Mouse (Mus musculus) retina, postnatal 1 day (tissue): Measurements from ENCODE around the gene Gm20431.

ENCODE experiments used
- DNase-seq: peaks from one replicate; pipeline ENCODE4 v3.0.0-alpha.2; 2012

Gene Gm20431

GRCm38 (mm10) chr2:167661270-167662203 is at the start of gene Gm20431:
Gm20431 (minus strand) TSS chr2:167661496.
- DNase-seq, result peak; percentile 95

DNA sequence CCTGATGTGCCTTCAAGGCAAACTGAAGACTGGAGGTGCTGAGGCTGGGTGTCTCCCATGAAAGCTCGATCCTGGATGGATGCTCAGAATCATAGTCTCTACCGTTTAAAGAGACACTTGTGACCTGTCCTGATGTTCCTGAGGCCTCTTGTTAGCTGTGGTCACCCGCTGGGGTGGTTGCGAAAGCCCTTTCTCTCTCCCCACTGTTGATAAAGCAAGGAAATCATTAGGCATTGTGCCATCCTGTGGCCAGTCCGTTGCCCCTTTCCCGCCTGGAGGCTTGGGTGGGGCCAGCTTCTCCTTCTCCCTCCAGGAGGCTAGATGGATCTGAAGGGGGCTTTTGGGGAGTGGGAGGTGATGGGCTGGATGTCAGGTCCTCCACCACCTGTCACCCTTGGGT is 49.3 kb upstream of the Gm20431 start:
- DNase-seq, result no peak

GRCm38 (mm10) chr2:167709969-167710368 is 48.7 kb upstream of the Gm20431 start:
- no peak for DNase-seq

- no peak for DNase-seq
Measured at GRCm38 (mm10) chr2:167708373-167708772, 47.1 kb upstream of the Gm20431 start.

GRCm38 (mm10) chr2:167706183-167706939 is 45.1 kb upstream of the Gm20431 start:
- DNase-seq, result no peak

DNA sequence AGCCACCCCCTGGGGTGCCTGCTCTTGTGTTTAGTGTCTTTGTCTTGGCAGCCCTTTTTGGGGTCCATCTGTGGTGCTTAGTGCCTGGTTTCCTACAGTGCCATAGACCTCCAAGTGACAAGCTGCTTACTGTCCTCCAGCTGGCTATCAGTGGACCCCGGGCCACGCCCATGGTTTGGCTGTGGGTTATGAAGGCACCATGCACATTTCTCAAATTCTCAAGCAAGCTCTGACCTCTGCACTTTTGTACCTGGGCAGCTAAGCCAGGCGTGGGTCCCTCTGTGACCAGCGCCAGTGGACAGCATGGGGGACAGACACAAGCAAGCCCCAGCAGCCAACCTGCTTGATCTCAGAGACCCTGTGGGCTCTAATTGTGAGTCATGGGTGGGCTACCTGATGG is 43.1 kb upstream of the Gm20431 start:
- no peak for DNase-seq

DNA sequence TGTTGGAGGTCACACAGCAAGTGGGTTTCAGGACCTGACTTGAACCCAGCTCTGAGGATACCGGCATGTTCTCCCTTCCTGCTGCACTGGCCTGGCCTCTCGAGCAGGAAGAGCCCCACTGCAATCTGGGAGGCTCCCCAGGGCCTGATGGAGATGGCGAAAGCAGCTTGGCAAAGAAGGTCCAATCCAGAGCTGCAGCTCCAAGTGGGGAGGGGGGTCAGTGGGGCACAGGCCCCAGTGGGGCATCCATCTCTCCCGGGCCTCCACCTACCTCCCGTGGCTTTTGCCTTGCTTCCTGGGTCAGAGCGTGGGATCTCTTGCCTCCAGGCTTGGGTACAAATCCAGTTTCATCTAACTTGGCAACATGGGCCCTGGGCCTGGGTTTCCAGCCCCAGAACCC is 40.8 kb upstream of the Gm20431 start:
- no peak for DNase-seq

DNA sequence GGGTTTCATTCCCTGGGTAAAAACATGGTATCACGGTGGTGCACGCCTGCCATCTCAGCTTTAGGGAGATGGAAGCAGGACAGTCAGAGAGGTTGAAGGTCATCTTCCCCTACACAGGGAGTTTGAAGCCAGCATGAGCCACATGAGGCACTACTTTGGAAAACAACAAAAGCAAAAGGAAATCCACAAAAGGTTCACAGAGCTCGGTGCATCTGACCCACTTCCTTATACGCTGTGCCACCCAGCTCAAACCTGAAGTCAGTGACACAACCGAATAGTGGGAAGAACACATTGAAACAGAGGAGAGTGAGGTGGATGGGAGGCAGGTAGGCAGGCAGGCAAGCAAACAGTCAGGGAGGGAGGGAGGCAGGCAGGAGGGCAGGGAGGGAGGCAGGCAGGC is 40.2 kb upstream of the Gm20431 start:
- no peak for DNase-seq

DNA sequence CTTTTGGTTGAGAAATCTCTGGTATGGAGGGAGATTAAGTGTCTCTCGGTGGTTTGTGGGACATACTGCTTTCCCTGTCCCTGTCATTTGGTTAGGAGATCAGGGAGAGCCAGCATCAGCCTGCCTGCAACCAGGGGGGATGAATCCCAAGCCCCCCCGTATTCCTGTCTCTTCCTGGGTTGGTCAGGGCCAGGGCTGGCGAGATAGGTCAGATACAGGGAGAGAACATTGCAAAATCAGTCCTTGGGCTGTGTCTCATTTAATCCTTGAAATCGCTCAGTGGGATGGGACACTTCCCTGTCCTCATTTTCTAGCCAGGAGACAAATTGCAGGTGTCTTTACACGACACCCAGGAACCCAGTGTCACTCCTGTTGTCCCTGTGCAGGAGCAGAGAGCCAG is 38.7 kb upstream of the Gm20431 start:
- DNase-seq, result no peak

- no peak for DNase-seq
Measured at GRCm38 (mm10) chr2:167697902-167698301, 36.6 kb upstream of the Gm20431 start.

DNA sequence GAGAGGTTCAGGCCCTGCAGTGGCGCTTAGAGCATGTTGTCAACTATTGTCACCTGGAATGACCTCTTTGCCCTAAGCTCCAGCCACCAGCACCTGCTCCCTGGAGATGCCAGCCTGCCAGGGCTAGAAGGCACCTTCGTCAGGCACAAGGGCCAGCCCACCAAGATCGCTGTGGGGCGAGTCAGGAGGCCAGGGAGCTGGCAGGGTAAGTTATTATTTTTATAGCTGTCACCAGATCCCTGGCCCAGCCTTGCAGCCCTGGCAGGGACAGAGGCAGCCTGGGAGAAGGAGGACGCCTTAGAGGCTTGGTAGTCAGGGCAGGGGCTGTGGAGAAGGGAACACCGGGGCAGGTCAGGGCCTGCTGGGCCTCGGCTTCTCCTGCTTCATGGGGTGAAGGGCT is 34.8 kb upstream of the Gm20431 start:
- no peak for DNase-seq

GRCm38 (mm10) chr2:167695491-167695890 is 34.2 kb upstream of the Gm20431 start:
- no peak for DNase-seq

DNA sequence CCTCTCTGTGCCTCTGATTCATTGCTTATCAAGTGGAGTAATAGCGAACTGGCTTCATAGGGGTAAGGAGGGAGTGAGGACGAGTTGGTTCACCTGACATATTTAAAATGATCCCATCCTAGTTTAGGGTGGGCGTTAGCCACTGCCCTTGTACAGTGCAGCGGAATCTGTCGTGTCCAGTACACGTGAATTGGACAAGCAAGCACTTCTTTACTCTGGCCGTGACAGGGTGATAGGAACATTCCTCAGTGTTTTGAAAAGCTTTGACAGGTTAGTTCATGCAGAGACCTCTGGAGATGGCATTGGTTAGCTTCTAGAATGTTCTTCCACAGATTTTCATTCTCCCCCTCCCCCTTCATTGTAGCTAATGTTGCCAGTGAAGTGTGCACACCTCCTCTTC is 33.7 kb upstream of the Gm20431 start:
- DNase-seq, result no peak

GRCm38 (mm10) chr2:167694244-167694643 is 32.9 kb upstream of the Gm20431 start:
- no peak for DNase-seq

GRCm38 (mm10) chr2:167693540-167693939 is 32.2 kb upstream of the Gm20431 start:
- DNase-seq, result no peak

- DNase-seq, result no peak
Measured at GRCm38 (mm10) chr2:167692831-167693230, 31.5 kb upstream of the Gm20431 start.

DNA sequence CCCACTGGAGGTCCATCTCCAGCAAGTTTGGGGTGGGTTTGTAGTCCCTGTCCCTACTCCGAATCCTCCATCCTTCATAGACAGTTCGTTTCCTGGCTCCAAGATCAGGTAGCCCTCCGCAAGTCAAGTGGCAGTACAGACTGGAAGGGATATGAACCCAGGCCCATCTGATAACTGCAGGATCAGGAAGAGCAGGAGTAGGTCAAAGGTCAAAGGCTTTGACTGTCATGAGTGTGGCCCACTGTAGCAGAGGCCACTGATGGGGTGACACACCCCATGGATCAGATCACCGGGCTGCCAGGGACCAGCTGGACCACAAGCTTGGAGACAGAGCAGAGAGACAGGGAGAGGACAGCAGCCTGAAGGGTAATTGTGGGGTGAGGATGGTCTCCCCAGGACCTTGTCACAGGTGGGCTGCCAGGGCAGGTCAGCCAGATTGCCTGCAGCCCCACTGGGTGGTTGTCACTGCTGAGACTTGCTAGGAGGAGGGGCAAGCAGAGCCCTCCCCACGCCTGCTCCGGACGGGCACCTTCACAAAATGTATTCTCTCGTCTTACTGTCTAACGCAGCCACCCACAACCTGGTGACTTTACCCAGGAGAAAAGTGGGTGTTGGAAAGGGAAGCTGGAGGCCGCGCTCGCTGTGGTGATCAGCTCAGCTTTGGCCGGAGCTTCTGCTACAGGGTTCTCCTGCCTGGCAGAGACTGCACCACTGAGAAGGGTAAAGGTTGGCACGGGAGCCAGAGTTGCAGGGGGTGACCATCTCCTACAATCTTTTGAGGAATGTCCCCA is 30.8 kb upstream of the Gm20431 start:
- no peak for DNase-seq

DNA sequence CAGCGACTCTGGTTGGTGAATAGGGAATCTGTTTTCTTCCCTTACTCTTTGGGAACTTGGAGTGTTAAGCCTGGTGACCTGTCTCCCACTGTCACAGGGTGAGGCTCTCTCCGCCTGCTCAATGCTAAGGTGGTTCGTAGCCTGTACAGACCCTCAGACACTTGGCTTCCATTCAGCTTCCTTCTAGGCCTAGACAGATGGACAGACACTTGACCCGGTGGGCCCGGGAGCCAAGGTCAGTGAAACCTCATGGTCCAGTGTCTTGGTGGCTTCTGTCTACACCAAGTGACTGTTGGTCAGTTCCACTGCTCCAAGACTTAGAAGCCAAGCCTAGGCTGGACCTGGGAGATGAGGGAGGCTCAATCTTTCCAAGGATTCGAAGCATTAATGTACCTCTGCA is 30.1 kb upstream of the Gm20431 start:
- DNase-seq, result no peak

DNA sequence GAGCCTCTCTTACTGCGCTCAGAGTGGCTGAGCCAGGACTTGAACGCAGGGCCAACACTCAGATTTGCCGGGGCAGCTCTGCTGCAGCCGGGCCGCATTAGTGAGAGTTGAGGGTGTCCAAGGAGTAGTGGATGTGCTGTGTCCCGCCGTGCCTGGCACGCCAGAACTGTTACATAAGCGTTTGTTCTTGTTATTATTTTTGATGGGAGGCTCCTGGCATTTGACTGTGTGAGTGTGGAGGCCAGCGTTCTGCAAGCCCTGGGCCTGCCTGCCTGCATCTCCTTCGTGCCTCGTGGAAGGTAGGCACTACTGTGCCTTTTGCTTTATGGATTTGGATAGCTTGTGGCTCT is 29.6 kb upstream of the Gm20431 start:
- DNase-seq, result no peak

DNA sequence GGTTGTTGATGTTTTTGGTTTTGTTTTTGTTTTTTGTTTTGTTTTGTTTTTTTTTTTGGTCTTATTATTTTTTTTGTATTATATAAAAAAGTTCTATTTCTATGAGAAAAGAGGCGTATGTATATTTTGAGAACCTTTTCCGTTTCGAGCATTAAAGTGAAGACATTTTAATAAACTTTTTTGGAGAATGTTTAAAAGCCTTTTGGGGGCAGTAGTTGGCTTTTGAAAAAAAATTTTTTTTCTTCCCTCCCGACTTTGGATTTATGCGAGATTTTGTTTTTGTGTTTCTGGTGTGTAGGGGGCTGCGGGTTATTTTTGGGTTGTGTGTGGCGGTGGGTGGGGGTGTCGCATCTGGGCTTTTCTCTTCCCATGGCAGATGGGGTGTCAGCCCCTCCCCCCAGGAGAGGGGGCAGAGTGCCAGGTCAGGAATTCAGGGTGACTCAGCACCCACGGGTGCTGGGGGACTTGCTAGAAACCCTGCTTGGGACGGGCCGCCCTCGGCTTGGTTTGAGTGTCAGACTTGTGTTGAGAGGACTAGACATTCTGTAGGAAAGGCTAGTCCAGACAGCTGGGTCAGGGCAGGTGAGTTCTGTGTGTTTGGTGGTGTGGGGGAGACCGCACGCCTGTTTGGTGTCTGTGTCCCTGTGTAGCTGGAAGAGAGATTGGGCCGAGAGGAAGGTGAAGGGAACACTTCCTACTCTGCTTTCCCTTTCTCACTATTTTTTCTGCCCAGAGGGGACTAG is 29.1 kb upstream of the Gm20431 start:
- no peak for DNase-seq

DNA sequence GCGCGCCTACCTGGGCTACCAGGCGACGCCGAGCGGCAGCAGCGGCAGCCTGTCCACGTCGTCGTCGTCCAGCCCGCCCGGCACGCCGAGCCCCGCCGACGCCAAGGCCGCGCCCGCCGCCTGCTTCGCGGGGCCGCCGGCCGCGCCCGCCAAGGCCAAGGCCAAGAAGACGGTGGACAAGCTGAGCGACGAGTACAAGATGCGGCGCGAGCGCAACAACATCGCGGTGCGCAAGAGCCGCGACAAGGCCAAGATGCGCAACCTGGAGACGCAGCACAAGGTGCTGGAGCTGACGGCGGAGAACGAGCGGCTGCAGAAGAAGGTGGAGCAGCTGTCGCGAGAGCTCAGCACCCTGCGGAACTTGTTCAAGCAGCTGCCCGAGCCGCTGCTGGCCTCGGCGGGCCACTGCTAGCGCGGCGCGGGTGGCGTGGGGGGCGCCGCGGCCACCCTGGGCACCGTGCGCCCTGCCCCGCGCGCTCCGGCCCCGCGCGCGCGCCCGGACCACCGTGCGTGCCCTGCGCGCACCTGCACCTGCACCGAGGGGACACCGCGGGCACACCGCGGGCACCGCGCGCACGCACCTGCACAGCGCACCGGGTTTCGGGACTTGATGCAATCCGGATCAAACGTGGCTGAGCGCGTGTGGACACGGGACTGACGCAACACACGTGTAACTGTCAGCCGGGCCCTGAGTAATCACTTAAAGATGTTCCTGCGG is 28.4 kb upstream of the Gm20431 start, which contains the start of gene Tmem189:
Gene Tmem189, minus strand, starts transcription at position 322 of the 718 bp plus-strand sequence.
- peak; percentile 74 for DNase-seq
